Mouse (Mus musculus) bone marrow macrophage, adult 2 months (primary cell): ENCODE results near the gene Sbds. TPM values are rescaled to one million over a fixed set of nuclear protein-coding genes. Genes with fewer than 3 reads are reported as not detected.

Experiments
- H3K27ac ChIP-seq: 2 replicates; pipeline ENCODE4 v1.5.1; 2012; ENCODE audit warnings: low read depth, low read length; ENCODE audit not compliant: insufficient read depth
- H3K4me1 ChIP-seq: 2 replicates; pipeline ENCODE4 v1.6.1; 2012; ENCODE audit warnings: low read length; ENCODE audit not compliant: control insufficient read depth, insufficient read depth
- H3K4me3 ChIP-seq: 2 replicates; pipeline ENCODE4 v1.5.1; 2012; ENCODE audit warnings: mild to moderate bottlenecking, low read length, moderate library complexity; ENCODE audit not compliant: insufficient read depth
- CTCF ChIP-seq: IDR thresholded peaks from 2 replicates; pipeline ENCODE4 v1.5.1; 2012; ENCODE audit warnings: low read depth, mild to moderate bottlenecking, low read length, moderate library complexity
- POLR2A ChIP-seq: IDR thresholded peaks from 2 replicates; pipeline ENCODE4 v1.6.1; 2012; ENCODE audit warnings: mild to moderate bottlenecking, low read depth, low read length, borderline replicate concordance
- polyA plus RNA-seq: library from polyadenylated mRNA; stranded (reverse); fragments of >200 nt; gene quantifications from 2 replicates; pipeline ENCODE4 v1.2.4, GENCODE M21; 2012; ENCODE audit not compliant: missing spikeins, insufficient read depth, insufficient read length

The Sbds gene
- polyA plus RNA-seq, 1 experiment, result 87.1 TPM

DNA sequence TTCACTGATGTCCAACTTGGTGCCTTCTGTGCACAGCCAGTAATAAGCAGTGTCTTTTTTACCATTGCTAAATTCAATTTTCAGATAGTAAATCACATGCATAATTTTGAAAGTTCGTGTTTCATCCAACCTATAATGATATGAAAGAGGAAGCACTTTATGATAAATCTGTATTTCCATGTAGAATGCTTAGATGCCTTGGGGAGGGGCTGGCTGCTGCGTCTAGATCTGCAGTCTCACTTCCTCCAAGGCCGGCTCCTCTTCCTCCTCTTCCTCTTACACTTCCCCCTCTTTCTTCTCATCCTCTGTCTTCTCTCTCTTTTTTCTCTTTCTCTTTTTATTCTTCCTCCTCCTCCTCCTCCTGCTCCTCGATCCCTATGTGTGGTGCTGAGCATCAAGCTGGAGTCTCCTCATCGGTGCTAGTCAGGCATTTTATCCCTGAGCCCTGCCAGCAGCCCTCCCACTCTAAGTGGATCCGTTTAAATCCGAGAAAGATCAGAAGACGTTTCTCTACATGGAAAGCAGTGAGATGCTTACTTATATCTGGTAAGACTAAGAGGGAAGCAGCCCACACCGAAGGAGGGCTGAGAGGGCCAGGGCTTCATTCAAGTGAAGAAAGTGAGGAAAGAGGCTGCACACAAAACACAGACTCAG, 27.9 kb upstream of the Sbds start:
- peak overlapping the region; percentile 80 for H3K27ac ChIP-seq
- no peak overlapping the region for H3K4me3 ChIP-seq
- H3K4me1 ChIP-seq, result peaks cover 24% of the 10 kb centered on the region
- no peak for TF ChIP-seq POLR2A
- no peak for TF ChIP-seq CTCF

DNA sequence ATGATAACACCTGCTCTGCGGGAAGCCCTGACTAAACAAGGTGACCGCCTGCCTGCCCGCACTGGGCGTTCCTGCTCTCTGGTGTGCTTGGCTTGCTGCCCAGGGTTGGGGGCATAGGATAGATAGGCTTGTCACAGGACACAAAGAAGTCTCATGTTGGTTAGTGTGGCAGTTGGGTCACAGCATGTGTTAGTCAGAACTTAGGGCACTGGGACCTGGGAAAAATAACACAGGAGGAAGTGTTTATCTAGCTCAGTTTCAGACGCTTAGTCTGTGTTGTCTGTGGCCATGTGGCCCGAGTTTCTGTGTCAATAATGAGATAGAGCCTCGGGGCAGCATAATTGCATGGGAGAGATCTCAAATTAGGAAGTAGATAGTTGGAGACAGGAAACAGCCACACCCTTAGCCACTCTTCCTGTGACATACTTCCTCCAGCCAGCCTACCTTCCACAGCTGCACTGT, 22.7 kb upstream of the Sbds start:
- Histone ChIP-seq H3K4me1 (peaks cover 23% of the 10 kb centered on the region), H3K27ac (peak overlapping the region; percentile 61), H3K4me3 (no peak overlapping the region)
- TF ChIP-seq CTCF (no peak), POLR2A (no peak)

DNA sequence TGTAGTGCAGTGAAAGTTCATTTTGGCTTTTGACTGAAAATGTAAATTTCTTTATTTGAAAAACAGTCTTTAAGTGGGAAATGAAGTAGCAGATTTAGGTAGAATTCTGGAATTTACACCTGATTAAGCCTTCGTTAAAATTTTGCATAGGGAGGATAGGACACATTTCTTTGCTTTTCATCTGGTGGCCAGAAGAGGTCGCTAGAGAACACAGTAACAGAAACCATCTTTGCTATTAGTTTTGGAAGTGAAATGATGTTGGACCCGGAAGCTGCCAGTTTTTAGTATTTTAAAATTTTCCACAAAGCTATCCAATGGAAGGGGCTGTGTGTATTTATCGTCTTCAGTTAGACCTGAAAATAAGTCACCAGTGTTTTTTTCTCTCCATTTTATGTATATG, 20.2 kb upstream of the Sbds start:
- no peak for TF ChIP-seq POLR2A
- TF ChIP-seq CTCF, result no peak
- H3K27ac ChIP-seq, result no peak overlapping the region
- no peak overlapping the region for H3K4me3 ChIP-seq
- H3K4me1 ChIP-seq, result peaks cover 10% of the 10 kb centered on the region

DNA sequence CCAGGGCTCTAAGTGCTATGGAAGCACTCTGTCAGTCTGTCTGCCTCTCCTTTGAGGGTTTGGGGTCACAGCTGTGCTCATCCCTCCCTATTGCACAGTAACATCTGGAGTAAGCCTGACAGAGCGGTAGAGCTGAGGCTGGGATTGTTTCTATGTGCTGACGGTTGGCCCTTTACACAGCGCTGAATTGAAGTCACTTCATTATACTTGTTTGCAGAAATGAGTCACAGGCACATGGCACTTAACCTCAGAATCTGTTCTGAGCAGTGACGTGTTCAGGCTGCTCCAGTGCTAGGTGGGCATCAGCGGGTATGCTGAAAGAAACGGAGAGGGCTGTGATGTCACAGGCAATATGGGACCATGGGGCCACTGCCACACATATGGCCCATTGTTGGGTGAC, 17.7 kb upstream of the Sbds start:
- no peak overlapping the region for H3K4me3 ChIP-seq
- TF ChIP-seq POLR2A (no peak), CTCF (no peak)
- H3K4me1 ChIP-seq, result peaks cover 8% of the 10 kb centered on the region
- no peak overlapping the region for H3K27ac ChIP-seq

DNA sequence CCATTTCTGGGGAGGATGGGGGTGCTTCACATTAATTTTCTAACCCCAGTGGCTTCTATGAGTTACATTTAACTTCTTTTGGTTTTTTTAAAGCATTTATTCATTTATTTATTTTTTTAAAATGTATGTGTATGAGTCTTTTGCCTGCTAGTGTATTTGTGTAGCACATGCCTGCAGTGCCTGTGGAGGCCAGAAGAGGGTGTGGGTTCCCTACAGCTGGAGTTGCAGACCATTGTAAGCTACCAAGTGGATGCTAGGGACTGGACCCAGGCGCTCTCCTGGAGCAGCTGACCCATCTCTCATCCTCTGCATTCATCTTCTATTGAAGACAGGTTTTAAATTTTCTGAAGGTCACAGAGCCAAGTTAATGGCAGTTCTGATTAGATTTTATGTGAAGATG, 17.0 kb upstream of the Sbds start:
- H3K27ac ChIP-seq, result no peak overlapping the region
- H3K4me1 ChIP-seq, result peaks cover 4% of the 10 kb centered on the region; the same call in 1 of the 2 replicates
- TF ChIP-seq CTCF, result no peak
- H3K4me3 ChIP-seq, result no peak overlapping the region

DNA sequence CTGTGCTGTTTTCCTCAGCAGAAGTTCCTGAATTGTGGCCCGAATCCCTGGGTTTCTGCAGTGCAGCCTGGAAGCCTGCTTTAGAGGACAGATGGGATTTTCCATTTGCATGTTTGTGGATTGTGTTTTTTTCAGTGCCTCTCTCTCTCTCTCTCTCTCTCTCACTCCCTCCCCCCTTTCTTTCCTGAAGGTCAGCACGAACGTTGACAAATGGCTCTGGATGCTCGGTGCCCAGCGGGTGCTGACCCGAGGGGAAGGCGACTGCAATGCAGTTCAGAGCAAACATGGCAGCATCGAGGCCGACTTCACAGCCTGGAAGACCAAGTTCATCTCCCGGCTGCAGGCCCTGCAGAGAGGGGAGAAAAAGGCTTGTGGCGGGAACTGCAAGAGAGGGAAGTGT, 13.6 kb upstream of the Sbds start:
- TF ChIP-seq POLR2A (no peak), CTCF (no peak)
- H3K27ac ChIP-seq, result no peak overlapping the region
- peaks cover 13% of the 10 kb centered on the region for H3K4me1 ChIP-seq
- no peak overlapping the region for H3K4me3 ChIP-seq

DNA sequence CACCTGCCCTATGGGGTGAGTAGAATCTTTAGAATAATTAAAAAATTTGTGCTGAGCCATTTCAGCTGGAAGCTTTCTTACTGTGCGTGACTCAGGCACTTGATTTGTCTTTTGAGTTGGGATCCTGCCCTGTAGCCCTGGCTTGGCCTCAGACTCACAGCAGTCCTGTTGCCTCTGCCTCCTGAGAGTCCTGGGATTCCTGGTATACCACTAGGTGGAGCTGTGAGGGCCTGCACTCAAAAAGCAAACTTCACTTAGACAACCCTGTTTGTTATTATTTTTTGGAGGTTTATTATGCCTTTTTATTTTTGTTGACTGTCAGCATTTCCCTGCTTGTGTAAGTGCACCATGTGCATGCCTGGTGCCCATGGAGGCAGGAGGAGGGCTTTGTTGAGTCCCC, 12.0 kb upstream of the Sbds start:
- TF ChIP-seq POLR2A, result no peak
- TF ChIP-seq CTCF, result peak; percentile 33
- Histone ChIP-seq H3K4me1 (peaks cover 15% of the 10 kb centered on the region), H3K4me3 (no peak overlapping the region), H3K27ac (no peak overlapping the region)

DNA sequence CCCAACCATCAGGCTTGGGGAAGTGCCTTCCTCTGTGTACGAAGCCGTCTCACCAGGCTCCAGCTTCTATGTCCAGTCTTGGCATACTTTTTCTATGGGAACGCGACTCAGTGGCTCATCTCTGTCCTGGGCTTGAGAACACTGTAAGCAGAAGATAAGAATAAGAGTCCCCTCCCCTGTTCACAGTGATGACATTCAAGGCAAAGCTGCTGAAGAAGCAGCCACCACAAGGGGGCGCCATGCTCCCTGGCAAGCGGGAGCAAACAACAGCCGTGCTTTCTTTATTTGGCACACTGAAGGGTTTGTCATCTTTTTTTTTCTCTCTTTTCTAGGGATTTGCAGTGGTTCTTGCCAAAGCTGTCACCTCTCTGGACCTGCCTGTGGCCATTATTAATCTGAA, 11.3 kb upstream of the Sbds start:
- H3K27ac ChIP-seq, result no peak overlapping the region
- 0 out of 2 replicates have a peak, but pooled peaks have one; percentile 29 for TF ChIP-seq CTCF
- TF ChIP-seq POLR2A, result no peak
- H3K4me3 ChIP-seq, result no peak overlapping the region
- H3K4me1 ChIP-seq, result peaks cover 19% of the 10 kb centered on the region

DNA sequence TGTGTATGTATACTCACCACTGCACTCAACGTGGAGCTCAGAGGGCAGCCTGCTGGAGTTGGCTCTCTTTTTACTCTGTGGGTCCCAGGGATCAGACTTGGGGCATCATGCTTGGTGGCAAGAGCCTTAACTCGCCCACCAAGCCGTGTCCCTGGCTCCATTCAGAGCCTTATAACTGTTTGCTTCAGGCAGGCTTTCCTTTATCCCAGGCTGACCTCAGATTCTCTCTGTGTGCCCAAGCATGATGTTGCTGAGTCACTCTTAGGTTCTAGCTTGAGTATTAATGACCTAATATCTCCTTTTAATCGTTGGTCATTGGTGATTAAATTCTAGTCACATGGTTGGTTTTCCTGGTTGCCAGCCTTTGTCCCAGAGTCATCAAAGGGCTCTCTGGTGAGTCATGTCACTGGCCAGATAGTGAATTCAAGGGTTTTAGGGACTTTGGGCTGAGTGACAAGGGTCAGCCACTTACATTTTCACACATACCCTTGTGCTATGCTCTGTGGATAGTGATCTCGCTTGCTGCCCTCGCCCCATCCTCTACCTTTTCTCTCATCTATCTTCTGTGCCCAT, 9.2 kb upstream of the Sbds start:
- Histone ChIP-seq H3K27ac (no peak overlapping the region; the same call in 1 of the 2 replicates), H3K4me3 (no peak overlapping the region), H3K4me1 (peaks cover 23% of the 10 kb centered on the region)
- TF ChIP-seq POLR2A (no peak), CTCF (no peak)

DNA sequence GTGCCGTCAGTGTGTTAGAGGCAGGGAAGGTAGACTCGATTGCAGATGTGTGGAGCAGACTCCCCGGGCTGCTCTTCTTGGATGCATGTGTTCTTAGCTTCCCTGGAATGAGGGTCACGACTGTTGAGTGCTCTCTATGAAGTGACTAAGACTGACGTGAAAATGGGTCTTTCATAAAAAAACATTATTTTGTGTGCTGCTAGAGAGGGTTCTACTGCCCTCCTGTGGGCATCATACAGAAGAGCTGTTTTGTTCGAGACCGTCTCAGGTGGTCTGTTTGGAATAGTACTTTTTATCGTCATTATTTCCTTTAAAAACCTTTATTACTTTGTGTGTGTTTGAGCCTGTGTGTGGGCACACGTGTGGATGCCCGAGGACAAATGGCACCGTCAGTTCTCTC, 8.1 kb upstream of the Sbds start:
- Histone ChIP-seq H3K27ac (no peak overlapping the region), H3K4me3 (no peak overlapping the region), H3K4me1 (peaks cover 19% of the 10 kb centered on the region)
- TF ChIP-seq POLR2A, result no peak
- TF ChIP-seq CTCF, result no peak

DNA sequence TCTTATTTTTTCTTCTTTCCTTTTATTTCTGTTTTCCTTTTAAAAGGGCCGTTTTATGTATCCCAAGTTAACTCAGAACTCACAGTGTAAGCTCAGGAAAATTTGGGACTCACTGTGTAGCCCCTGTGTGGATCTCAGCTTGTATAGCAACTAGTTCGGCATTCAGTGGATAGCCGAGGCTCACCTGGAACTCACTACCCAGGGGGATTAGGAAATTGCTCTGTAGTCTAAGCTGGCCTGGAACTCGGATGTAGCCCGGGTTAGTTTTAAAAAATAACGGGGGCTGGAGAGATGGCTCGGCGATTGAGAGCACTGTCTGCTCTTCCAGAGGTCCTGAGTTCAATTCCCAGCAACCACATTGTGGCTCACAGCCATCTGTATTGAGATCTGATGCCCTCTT, 2.0 kb upstream of the Sbds start:
- H3K27ac ChIP-seq, result 0 out of 2 replicates have a peak overlapping the region, but pooled peaks have one; percentile 3
- peak overlapping the region; percentile 94 for H3K4me3 ChIP-seq
- no peak for TF ChIP-seq CTCF
- TF ChIP-seq POLR2A, result no peak
- H3K4me1 ChIP-seq, result peaks cover 25% of the 10 kb centered on the region
